Mouse (Mus musculus): ENCODE measurements around the gene Klf5. TPM values are rescaled to one million over a fixed set of nuclear protein-coding genes. Genes with fewer than 3 reads are reported as not detected.

Klf5 gene
- polyA plus RNA-seq, 1 experiment from 2014 or later = 2.0 TPM

DNA sequence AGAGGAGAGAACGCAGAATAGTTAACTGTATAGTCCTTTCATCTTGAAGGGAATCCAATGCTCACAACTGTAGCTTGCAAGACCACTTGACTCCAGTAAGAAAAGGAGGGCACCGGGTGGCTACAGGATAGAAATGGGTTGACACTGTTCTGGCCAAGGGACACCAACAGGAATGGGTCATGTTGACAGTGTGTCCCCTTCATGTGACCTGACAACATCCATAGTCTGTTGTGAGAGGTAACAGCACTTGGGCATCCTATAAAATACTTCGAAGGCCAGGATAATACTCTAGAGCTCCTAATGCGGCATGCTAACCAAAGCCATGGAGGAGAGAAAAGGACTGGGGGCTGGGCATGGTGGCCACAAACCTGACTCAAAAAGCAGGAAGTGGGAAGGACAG, 17.8 kb downstream of the Klf5 start:
- Histone ChIP-seq H3K27ac (no peak overlapping the region), H3K36me3 (replicated peaks) (no peaks in the 10 kb centered on the region)
- WGBS = 92% methylated on average over 4 of the region's 4 CpGs

DNA sequence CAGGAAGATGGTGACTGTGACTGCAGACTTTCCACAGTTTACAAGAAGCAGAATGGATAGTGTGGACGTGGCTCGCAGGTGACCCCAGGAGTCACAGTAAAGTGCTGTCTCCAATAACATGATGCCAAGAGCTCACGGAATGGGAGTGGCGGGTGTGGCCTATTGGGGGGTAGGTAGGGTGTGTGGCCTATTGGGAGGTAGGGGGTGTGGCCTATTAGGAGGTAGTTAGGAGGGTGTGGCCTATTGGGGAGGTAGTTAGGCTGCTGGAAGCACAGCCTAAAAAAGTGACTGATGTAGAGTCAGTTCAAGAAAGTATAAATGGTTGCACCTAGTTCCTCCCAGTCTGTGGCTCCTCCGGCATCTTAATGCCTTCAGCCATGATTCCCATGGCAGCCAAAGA, 22.2 kb downstream of the Klf5 start:
- Histone ChIP-seq H3K27ac (no peak overlapping the region), H3K4me2 (no peak overlapping the region), H3K36me3 (replicated peaks) (no peaks in the 10 kb centered on the region), H3K4me3 (replicated peaks) (no peak overlapping the region), H3K9ac (no peak overlapping the region), H3K27me3 (no peaks in the 10 kb centered on the region), H3K9me3 (no peaks in the 10 kb centered on the region), H3K4me1 (no peaks in the 10 kb centered on the region)
- no peak for ATAC-seq (ENCODE audit: low FRiP score)
- WGBS = 91% methylated on average over 5 of the region's 5 CpGs

More for the DNA sequence above, 17.8 kb downstream of the Klf5 start:
- no peak for ATAC-seq (ENCODE audit: low FRiP score)
- Histone ChIP-seq H3K4me1 (no peaks in the 10 kb centered on the region), H3K4me2 (no peak overlapping the region), H3K9ac (no peak overlapping the region), H3K9me3 (peaks cover 5% of the 10 kb centered on the region), H3K4me3 (replicated peaks) (no peak overlapping the region), H3K27me3 (no peaks in the 10 kb centered on the region)

DNA sequence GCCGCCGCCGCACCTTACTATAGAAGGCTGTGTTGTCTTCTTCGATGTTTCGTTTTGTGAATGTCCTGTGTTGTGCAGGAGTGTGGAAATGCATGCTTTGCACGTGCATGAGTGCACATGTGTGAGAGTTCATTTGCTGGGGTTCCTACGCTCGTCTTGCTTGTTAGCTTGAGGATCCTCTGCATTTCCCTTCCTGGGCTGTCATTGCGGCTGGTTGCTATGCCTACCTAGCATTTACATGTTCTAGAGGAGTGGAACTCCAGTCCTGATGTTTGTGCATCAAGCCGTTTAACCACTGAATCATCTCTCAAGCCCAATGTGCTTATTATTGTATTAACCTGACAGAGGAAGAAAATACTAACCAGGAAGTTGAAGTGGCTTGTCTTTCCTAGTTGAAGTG, 24.9 kb downstream of the Klf5 start:
- Histone ChIP-seq H3K4me1 (no peaks in the 10 kb centered on the region), H3K9me3 (no peaks in the 10 kb centered on the region), H3K27ac (no peak overlapping the region), H3K4me2 (no peak overlapping the region), H3K36me3 (replicated peaks) (no peaks in the 10 kb centered on the region), H3K27me3 (no peaks in the 10 kb centered on the region), H3K9ac (no peak overlapping the region), H3K4me3 (replicated peaks) (no peak overlapping the region)
- ATAC-seq (ENCODE audit: low FRiP score) = no peak
- 87% methylated on average over 10 of the region's 10 CpGs for WGBS

- Histone ChIP-seq H3K36me3 (replicated peaks) (no peaks in the 10 kb centered on the region), H3K9ac (no peak overlapping the region), H3K27me3 (no peaks in the 10 kb centered on the region), H3K27ac (no peak overlapping the region), H3K4me3 (replicated peaks) (no peak overlapping the region), H3K4me1 (no peaks in the 10 kb centered on the region), H3K4me2 (no peak overlapping the region), H3K9me3 (no peaks in the 10 kb centered on the region)
- ATAC-seq (ENCODE audit: low FRiP score) = no peak; the same call in 1 of the 2 replicates
- 79% methylated on average over 4 of the region's 4 CpGs for WGBS
Measured at GRCm38 (mm10) chr14:99324523-99324922, 26.0 kb downstream of the Klf5 start.

GRCm38 (mm10) chr14:99325597-99326472, 27.3 kb downstream of the Klf5 start:
- Histone ChIP-seq H3K27me3 (no peaks in the 10 kb centered on the region), H3K27ac (no peak overlapping the region), H3K4me1 (no peaks in the 10 kb centered on the region), H3K4me2 (no peak overlapping the region), H3K4me3 (replicated peaks) (no peak overlapping the region), H3K9me3 (no peaks in the 10 kb centered on the region), H3K9ac (no peak overlapping the region), H3K36me3 (replicated peaks) (no peaks in the 10 kb centered on the region)
- ATAC-seq (ENCODE audit: low FRiP score) = no peak
- 81% methylated on average over 12 of the region's 12 CpGs for WGBS

DNA sequence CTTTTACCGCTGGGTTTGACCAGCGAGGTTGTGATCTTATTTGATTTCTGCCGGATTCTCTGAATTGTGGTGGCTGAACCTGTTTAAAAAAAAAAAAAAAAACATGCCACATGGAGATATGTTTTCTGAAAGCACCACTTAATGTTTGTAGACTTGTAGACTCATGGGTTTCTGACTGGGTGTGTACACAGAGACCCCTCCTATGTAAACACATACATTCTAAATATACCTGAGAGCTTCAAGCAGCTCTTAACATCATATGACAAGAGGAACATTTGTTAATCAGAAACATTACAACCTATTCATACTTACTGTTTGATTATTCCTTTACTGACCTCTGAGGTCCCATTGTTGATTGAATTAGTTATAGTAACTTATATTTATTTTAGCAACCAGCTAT, 38.1 kb downstream of the Klf5 start:
- WGBS = 90% methylated on average over 3 of the region's 3 CpGs
- H3K4me1 ChIP-seq = 0 out of 2 replicates have a peak, but pooled peaks cover 3% of the 10 kb centered on the region
- no peaks in the 10 kb centered on the region for H3K27me3 ChIP-seq
- H3K27ac ChIP-seq = no peak overlapping the region
- no peaks in the 10 kb centered on the region for H3K36me3 ChIP-seq (replicated peaks)
- ATAC-seq (ENCODE audit: low FRiP score) = no peak
- no peak overlapping the region for H3K9ac ChIP-seq
- H3K9me3 ChIP-seq = no peaks in the 10 kb centered on the region
- H3K4me3 ChIP-seq (replicated peaks) = no peak overlapping the region
- no peak overlapping the region for H3K4me2 ChIP-seq

- Histone ChIP-seq H3K4me2 (no peak overlapping the region), H3K9ac (no peak overlapping the region), H3K36me3 (replicated peaks) (no peaks in the 10 kb centered on the region), H3K4me1 (0 out of 2 replicates have a peak, but pooled peaks cover 3% of the 10 kb centered on the region), H3K9me3 (no peaks in the 10 kb centered on the region), H3K27me3 (no peaks in the 10 kb centered on the region), H3K4me3 (replicated peaks) (no peak overlapping the region), H3K27ac (no peak overlapping the region)
- 72% methylated on average over 8 of the region's 8 CpGs for WGBS
- ATAC-seq (ENCODE audit: low FRiP score) = no peak
Measured at GRCm38 (mm10) chr14:99339021-99339420, 40.5 kb downstream of the Klf5 start.

- Histone ChIP-seq H3K4me1 (0 out of 2 replicates have a peak, but pooled peaks cover 3% of the 10 kb centered on the region), H3K9me3 (no peaks in the 10 kb centered on the region), H3K36me3 (replicated peaks) (no peaks in the 10 kb centered on the region), H3K9ac (no peak overlapping the region), H3K4me2 (no peak overlapping the region), H3K27me3 (no peaks in the 10 kb centered on the region), H3K4me3 (replicated peaks) (no peak overlapping the region), H3K27ac (no peak overlapping the region)
- 15% methylated on average over 9 of the region's 9 CpGs for WGBS
- no peak for ATAC-seq (ENCODE audit: low FRiP score)
Measured at GRCm38 (mm10) chr14:99339681-99340522, 41.4 kb downstream of the Klf5 start.

- Histone ChIP-seq H3K27ac (no peak overlapping the region), H3K9ac (no peak overlapping the region), H3K4me3 (replicated peaks) (no peak overlapping the region), H3K4me1 (0 out of 2 replicates have a peak, but pooled peaks cover 3% of the 10 kb centered on the region), H3K27me3 (no peaks in the 10 kb centered on the region), H3K36me3 (replicated peaks) (no peaks in the 10 kb centered on the region), H3K4me2 (no peak overlapping the region), H3K9me3 (no peaks in the 10 kb centered on the region)
- WGBS = 70% methylated on average over 1 of the region's 1 CpGs
- no peak for ATAC-seq (ENCODE audit: low FRiP score)
Measured at GRCm38 (mm10) chr14:99340703-99341102, 42.2 kb downstream of the Klf5 start.

DNA sequence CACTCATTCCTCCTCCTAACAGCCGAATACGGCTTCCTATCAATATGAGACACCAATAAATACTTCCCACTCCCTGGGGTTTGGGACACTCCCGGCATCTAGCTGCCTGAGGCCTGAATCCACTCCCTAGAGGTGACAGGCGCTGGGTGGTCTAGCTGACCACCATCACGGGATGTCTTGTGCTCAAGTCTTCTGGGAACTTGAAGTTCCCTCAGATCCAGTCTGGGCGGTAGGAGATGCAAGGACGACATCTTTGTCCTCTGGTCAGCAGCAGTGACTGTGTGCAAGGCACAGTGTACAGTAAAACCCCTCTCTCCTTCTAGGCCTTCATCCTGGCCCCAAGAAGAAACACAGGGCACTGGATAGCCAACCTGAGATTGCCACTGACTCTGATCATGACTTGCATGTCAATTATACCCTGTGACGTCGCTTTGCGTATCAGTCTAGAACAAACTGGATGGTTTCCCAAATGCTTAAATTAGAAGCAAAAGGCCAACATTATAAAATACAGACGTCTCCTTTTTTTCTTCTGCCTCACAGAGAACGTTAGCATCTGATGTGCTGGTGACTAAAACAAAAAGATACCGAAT, 49.8 kb downstream of the Klf5 start:
- 67% methylated on average over 13 of the region's 13 CpGs for WGBS
- Histone ChIP-seq H3K27me3 (no peaks in the 10 kb centered on the region), H3K4me3 (replicated peaks) (no peak overlapping the region), H3K9ac (no peak overlapping the region), H3K4me2 (no peak overlapping the region), H3K9me3 (no peaks in the 10 kb centered on the region), H3K27ac (no peak overlapping the region), H3K4me1 (0 out of 2 replicates have a peak, but pooled peaks cover 3% of the 10 kb centered on the region), H3K36me3 (replicated peaks) (no peaks in the 10 kb centered on the region)
- no peak for ATAC-seq (ENCODE audit: low FRiP score)

DNA sequence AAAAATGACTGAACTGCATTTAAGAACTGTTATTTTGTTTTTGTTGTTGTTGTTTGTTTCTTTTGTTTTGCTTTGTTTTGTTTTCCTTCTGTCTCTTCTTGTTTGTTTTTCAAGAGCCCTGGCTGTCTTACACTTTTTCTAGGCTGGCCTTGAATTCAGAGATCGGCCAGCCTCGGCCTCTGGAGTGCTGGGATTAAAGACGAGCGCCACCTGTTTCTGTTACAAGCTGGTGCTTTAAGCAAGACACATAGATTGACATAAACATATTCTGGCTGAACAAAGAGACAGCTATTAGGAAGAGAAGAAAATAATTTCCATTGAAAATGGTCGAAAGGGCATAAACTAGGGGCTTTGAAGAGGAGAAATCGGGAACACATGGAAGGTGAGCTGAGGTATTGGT, 51.1 kb downstream of the Klf5 start:
- H3K4me3 ChIP-seq (replicated peaks) = no peak overlapping the region
- H3K36me3 ChIP-seq (replicated peaks) = no peaks in the 10 kb centered on the region
- WGBS = 72% methylated on average over 6 of the region's 6 CpGs
- no peak overlapping the region for H3K9ac ChIP-seq
- no peaks in the 10 kb centered on the region for H3K27me3 ChIP-seq
- H3K4me1 ChIP-seq = 0 out of 2 replicates have a peak, but pooled peaks cover 3% of the 10 kb centered on the region
- H3K9me3 ChIP-seq = no peaks in the 10 kb centered on the region
- ATAC-seq (ENCODE audit: low FRiP score) = no peak
- no peak overlapping the region for H3K4me2 ChIP-seq
- no peak overlapping the region for H3K27ac ChIP-seq

DNA sequence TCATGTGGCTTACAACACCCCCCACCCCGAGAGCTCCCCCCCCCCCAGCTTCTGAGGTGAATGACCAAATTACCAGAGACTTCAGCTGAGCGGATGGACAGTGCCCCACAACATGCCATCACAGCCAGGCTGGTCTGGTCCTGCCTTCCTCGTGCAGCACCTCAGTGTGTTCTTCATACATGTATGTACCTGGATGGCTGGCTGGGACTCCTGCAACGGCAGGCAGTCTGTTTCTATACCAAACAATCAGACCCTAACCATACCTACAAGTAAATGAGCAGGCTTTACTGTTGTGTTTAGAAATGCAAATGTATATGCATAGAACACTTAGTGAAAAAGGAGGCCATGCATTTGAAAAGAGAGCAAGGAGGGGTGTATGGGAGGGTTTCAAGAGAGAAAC, 54.5 kb downstream of the Klf5 start:
- H3K4me3 ChIP-seq (replicated peaks) = no peak overlapping the region
- WGBS = 54% methylated on average over 4 of the region's 4 CpGs
- H3K27ac ChIP-seq = no peak overlapping the region
- no peaks in the 10 kb centered on the region for H3K36me3 ChIP-seq (replicated peaks)
- H3K4me2 ChIP-seq = no peak overlapping the region
- no peaks in the 10 kb centered on the region for H3K9me3 ChIP-seq
- H3K27me3 ChIP-seq = no peaks in the 10 kb centered on the region
- 0 out of 2 replicates have a peak, but pooled peaks cover 3% of the 10 kb centered on the region for H3K4me1 ChIP-seq
- H3K9ac ChIP-seq = no peak overlapping the region
- no peak for ATAC-seq (ENCODE audit: low FRiP score)

Measured in forebrain, embryonic 12.5 days (tissue).